Mouse (Mus musculus) left cerebral cortex, adult 9 months (tissue): ENCODE results near the gene Elmo2.

Experiments used
- DNase-seq, 2 experiments: peaks; one replicate each; pipeline ENCODE4 v3.0.0; 2022; ENCODE audit warnings: low spot score in 2 of 2

Elmo2 gene

DNA sequence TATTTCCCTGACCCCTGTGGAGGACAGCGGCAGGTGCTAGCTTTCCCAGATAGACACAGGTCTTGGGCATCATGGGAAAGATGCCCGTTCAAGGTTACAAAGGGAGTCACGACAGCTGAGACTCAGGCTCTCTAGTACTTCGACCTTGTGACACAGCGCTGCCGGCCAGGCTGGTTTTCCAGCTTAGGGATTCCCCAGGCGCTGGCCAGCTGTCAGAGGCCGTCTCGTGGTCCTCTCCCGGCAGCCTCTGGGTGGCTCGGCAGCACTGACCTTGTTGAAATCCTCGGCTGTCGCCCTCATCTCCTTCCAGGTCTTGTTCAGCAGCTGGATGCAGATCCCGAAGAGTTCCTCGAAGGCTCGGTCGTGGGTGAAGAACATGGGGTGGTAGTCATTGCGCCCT lies 29.7 kb downstream of the Elmo2 start:
- no peak for DNase-seq

DNA sequence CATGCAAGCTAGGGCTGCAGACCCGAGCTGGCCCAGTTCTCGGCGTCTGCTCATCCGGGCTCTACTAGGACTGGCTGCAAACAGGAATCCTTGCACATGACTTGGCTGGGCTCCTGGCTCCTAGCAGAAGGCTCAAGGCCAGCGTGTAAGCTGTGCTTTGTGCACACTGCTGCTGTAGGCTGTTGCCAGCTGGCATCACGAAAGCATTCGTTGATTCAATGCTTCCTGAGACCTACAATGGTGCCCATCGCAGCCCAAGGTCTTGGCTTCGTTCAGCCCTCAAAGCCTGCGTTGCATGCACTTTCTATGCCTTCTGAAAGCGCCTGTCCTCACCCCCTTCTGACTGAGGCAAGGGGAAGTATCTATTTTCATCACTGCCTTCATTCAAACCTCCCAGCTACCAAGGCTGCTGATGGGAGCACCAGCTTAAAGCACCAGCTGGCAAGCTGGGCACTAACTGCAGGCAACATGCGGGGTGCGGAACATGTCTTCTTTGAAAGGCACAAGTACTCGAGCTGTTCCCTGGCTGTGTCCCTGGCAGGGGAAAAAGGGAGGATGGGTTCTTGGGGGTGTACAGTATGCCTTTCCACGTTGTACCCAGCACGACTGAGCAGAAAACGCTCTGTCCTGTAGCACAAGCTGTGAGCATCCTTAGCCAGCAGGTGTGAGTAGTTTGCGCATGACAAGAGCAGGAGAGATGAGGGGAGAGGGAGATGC lies 37.8 kb downstream of the Elmo2 start:
- DNase-seq: peak; percentile 80 to 91

DNA sequence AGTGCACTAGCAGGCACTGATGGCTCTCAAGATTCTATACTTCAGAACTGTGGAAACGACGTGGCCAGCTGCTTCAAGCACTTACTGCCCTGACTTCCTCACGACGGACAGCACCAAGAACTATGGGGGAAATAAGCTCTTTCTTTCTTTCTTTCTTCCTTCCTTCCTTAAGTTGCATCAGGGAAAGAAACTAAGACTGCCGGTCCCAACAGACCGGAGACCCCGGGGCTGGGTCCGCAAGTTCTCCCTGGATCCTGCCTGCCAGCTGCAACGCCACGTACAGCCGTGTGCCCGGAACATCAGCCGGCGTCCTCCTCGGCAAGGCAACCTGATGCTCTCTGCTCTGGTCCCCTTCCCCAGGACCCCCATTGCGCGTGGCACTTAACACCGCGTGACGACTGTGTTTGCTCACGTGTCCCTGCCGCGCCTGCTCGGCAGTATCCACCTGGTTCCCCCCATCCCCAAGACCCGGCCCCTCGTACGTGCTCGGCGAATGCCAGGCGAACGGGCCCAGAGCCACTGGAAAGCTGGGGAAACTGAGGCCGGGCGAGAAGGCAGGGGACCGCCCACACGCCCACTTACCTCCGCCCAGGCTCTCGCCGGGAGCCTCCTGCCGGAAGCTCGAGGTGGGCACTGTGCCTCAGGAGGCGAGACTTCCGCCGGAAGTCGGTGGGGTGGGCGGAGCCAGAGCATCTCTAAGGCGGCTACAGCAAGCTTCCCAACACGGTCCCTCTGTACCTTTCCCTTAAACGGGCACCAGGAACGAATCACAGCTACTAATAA lies 38.9 kb downstream of the Elmo2 start, which contains the start of gene Slc35c2:
Gene Slc35c2, minus strand, starts transcription at position 668 of the 783 bp plus-strand sequence.
- DNase-seq: peak; percentile 88 to 95

DNA sequence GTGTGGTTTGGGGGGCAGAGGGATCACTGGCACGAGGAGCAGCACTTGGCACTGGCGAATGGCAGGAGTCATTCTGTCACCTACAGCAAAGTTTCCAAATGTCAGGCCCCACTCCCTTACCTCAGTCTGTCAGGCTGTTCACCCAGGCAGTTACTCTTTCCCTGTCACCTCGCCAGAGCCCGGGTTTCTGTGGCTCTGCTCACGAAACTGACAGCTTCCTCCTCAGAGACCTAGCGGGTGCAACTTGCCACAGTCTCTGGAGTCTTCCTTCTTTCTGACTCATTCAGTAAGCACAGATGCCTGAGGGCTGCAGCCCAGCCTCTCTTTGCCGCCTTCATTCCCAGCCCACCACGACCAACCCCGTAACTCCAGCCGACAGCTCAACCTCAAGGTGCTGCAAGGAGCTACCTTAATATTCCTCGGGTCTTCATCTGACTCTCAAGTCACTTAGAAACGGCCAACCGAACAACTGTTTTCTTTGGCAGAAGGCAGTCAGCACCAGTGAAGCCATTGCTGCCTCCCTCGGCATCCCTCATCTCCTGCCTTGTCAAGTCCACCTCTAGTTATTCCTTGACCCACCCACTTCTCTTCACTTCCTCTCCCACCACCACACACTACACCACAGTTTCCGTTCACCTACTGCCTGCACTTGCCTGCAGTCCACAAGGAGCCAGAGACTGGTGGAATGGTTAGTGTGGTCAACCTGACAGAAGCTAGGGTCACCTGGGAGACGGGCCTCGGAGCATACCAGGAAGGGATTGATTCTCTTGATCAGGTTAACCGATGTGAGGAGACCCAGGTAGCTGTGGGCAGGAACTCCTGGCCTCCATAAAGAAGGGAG lies 39.7 kb downstream of the Elmo2 start:
- peak in 1 of 2 experiments; percentile 65 for DNase-seq

DNA sequence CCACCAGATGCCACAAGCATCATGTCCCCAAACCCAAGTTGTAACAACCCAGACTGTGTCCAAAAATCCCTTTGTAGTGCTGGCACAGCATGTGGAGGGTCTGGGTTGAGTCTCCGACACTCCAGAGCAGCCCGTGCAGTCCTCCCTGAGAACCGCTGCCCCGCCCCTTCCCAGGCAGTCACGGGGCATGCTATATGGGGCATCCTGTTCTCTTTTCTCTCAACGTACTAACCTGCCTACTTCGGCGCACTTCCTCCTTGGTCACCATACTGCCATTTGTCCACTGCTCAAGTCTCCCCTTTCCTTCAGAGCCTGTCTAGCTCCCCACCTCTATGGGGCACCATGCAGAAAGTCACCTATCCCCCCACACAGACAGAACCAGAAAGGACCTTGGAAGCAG lies 40.7 kb downstream of the Elmo2 start:
- no peak for DNase-seq

DNA sequence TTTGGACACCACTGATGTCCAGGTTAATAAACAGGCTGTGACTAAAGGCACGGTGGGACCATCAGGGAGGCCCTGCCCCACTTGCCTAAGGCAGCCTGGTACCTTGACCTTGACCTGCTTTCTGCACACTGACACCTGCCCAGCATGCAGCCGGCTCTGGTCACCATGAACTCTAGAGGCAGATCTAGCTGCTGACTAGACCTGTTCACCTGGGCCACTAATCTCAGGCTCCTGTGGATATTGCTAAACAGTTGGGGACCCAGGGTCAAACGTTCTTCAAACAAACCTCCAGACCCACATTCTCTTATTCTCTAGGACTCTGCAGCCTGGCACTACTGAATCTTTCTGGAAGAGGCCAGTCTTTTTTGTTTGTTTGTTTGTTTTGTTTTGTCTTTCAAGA lies 41.2 kb downstream of the Elmo2 start:
- no peak for DNase-seq

DNA sequence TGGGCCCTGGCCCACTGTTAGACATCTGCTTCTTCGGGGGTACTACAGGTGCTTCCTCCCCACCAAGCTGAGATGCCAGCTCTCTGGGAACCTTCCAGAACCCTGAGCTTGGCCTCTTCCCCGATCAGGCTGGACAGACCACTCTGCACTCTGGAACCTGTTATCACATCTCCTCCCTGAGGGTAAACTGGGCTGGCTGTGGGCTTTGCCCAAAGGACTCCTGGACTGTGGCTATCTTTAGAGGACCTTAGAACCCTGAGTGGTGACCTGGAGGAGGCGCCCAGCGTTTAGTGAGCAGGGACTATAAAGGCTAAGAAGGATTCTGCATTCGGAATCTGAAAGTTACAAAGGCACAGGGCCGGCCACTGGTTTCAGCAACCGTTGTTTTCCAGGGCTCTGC lies 41.9 kb downstream of the Elmo2 start:
- no peak for DNase-seq

DNA sequence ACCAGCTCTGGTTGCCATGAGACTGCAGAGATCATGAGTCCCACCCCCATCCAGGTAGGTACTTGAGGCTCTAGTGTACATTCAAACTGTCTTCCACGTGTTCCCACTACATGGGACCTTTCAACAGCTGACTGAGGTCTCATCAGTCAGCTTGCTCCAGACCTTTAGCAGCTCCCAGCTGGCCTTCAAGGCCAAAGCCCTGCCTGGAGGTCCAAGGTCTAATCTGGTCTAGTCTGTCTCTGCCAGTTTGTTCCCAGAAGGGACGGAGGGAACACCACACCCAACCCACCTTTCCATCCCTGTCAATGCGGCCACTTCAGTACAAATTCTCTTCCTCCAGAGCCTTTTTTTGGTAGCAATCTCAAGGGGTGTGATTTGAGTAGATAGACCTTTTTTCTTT lies 42.6 kb downstream of the Elmo2 start:
- no peak for DNase-seq

DNA sequence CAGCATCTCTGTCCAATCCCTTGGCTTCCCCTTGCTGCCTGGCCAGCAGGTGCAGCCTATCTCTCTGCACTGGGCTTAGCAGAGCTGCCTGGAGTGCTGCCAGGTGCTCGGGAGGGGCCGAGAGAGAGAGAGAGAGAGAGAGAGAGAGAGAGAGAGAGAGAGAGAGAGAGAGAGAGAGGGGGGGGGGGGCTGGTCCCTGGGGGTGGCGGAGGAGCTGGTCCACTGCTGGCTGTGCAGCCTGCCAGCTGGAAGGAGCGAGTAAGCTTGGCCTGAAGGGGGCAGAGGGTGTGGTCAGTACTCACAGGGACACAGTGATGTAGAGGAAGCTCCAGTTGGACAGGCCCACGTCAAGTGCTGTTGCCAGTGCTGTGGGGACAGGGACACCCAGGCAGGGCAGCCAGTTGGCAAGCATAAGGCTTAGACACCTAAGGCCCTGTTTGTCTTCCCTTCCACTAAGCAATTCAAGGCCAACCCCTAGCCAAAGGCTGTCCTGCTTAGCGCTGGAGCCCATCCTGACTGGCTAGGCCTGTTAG lies 44.4 kb downstream of the Elmo2 start:
- no peak for DNase-seq

DNA sequence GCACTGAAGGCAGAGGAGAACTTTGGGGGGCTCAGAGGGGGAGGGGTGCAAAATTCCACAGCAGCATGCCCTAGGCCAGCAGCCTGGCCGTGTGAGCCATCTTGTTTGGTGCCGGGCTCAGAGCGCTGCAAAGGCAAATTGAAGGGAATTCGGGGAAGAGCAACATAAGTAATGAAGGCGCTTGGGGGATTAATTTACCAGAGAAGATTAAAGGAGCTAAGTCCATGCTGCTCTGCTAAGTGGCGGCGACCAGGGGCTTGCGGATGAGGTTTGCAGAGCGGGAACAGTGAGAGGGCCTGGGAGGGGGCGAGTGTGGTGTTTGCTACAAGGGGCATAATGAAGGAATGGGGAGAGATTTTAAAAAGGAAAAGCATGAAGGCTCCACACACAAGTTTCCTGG lies 46.9 kb downstream of the Elmo2 start:
- DNase-seq: no peak

DNA sequence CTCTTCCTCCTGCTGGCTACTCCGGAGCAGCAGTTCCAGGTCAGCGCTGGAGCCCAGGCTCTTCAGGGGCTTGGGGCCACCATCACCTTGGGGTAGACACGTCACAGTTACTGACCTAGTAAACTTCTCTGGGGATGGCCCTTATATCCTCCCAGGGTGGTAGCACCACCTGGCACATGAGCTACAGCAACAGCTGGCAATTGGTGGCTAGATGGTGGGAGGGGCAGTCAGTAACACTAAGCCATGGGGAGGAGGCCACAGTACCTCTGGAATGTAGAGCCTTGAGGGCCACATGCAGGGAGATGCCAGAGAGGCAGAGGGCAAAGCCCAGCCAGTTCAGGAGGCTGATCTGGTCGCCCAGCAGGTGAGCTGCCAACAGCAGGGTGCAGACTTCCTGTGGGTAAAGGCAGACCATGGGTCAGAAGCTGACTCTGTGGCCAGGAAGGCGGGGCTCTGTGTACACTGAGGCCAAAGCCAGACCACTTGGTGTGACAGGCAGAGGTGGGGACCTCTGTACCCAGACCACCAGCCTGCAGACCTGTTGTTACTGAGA lies 49.0 kb downstream of the Elmo2 start:
- no peak for DNase-seq

DNA sequence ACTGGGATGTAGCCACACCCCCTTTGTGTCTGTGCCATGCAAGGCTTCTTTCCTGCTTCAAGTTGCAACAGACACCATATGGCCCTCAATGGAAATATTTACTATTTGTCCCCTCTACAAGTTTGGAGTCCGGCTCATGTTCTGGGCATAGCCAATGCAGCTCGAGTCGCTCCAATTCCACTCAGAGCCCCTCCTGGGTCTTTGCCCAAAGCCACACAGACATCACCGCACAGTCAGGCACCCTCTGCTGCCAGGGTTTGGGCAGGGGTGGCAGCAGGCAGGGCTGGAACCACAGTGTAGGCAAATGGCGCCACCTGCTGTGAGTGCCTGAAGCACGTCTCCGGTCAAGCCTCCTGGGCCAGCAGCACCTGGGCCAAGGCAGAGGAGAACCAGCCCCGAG lies 50.5 kb downstream of the Elmo2 start:
- DNase-seq: peak in 1 of 2 experiments; percentile 74

DNA sequence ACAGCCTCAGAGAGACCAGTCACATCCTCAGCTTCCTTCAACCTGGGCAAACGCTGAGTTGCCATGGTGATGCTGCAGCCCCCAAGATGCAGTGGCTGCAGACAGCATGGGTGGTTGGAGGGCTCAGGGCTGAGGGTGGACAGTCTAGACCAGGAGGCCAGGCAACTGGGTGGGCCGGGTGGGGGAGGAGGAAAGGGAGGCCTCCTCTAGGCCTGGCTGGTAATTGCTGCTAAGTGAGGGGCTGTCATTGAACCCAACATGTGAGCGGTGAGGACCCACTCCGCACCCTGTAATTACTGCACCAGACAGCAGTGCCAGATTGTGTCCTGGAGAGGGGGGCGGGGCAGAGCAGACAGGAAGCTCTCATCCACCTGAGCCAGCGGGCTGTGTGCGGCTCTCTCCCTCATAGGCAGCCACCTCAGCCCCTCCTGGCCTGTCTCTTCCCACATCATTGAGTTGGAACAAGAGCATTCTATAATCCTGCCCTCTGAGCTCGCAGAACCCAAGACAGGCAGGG lies 51.1 kb downstream of the Elmo2 start:
- no peak for DNase-seq

DNA sequence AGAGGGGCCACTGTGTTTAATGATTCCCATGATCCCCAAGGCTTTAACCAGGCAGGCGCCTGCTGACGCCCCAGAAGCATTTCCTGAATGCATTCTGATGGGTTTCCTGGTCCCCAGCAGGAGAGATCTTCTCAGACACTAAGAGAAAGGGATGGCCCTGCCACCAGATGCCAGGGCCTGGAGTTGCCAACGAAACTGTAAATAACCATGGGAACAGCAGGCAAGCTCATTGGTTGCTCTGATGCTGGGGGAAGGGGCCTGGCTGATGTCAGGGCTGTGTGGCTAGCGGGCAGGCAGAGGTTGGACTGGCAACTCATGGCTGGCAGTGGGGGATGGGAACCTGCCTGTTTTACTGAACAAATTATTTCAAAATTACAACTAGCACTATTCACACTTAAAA lies 52.7 kb downstream of the Elmo2 start:
- DNase-seq: no peak

DNA sequence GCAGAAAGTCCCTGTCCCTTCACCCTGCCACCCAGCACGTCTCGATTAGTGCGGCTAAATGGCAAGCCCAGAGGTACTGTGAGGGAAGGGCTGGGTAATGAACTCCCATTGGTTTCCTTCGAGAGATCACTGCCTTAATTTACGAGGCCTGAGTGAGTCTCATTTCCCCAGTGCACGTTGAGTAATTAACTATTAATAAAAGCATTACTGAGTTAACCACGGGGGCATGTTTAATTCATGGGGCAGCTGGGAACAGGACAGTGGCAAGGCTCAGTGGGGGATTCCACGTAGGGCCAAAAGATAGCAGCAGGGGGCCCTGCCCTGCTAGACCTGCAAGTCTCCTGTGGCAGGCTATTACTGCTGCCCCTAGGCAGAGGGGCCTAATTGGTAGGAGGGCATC lies 55.0 kb downstream of the Elmo2 start:
- no peak for DNase-seq

DNA sequence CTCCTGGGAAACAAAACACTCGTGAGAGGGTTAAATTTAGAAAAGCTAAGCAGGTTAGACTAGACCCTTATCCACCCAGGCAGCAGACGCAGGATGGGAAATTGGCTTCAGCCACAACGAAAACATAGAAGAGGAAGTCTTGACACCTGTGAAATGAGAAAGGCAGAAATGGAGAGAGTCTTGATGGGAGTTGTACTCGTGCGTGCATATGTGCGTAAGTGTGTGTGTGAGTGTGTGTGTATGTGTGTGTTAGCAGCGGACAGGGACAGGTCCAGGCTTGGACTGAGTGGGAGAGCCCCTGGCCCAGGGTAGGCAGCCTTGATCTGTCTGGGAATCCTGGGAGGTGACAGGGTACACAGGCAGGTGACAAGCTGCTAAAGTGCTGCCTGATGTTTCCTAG lies 55.4 kb downstream of the Elmo2 start:
- no peak for DNase-seq

DNA sequence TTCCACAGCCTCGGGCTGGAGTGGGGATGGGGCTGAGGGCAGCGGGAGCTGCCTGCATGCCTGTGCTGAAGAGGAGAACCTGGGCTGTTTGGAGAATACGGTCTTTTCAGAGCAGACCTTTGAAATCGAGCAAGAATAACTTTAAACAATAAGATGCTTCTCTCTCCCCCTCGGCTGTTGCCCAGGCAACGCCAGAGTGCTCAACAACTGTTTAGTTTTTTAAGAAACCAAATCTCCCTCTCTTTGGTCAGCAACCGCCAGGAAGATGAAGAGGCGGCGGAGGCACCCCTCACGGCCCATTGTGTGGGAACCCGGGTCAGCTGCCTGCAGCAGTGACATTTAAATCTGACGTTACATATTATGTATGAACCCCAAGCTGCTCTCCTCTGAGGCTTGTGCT lies 59.5 kb downstream of the Elmo2 start:
- DNase-seq: peak in 1 of 2 experiments; percentile 39

DNA sequence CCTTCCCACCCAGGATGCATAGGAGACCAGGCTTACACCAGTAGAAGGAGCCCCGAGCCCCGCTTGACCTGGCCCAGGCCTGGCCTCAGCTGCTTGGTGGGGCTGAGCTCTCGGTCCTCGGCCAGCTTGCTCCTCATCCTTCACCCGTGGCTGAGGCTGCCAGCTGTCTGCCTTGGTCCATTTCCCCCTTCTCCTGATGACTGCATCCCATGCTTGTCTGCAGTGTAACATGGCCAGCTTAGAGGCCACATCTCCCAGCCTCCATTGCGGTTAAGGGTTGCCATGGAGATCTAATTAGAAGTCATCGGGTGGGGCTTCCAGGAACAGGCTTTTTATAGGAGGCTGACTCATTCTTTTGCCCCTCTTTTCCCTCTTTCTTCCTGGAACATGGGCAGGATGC lies 62.4 kb downstream of the Elmo2 start:
- DNase-seq: peak in 1 of 2 experiments; percentile 30

DNA sequence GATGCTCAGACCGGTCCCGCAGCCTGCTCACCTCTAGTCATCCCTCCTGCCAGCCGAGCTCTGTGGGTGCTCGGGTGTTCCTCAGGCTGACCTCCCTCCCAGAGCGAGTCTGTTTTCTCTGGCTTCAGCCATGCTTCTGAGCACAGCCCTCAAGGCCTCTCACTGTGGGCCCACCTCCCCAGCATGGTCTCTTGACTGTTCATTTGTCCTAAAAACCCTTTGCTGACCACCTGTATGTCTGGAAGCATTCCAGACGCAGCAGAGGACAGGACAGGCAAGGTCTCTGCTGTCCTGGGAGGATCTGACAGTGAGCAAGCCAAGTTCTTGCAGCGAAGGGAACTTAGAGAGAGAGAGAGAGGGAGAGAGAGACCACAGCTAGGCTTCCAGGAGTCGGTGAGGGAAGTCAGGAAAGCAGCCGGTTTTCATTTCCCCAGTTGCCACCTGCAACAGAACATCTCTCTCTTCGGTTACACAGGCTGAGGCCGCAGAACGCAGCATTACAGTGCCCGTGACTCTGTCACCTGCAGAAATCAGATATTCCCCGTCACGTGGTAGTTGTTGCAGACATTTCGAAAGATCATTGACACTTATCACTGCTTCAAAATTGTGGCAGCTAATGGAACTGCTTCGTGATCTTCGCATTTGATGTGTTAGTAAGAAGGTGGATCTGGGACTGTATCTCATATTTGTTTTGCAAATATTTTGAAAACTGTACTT lies 63.8 kb downstream of the Elmo2 start:
- DNase-seq: no peak

DNA sequence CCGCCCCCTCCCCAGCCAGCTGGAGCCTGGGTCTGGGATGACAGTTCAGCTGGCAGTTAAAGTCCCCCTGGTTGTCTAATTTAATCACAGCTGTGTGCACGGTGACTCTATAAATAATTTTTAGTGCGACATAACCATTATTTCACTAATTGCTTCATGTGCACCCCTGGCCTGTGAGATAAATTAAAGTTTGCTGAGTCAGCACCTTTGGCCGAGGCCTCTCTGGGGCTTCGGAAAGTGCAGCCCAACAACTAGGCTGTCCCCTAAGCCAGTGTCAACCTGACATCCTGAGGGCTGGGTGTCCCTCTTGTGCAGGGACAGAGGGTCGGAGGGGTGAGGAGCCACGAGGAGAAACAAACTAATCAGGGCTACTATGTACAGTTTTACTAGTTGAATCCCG lies 66.4 kb downstream of the Elmo2 start:
- no peak for DNase-seq

DNA sequence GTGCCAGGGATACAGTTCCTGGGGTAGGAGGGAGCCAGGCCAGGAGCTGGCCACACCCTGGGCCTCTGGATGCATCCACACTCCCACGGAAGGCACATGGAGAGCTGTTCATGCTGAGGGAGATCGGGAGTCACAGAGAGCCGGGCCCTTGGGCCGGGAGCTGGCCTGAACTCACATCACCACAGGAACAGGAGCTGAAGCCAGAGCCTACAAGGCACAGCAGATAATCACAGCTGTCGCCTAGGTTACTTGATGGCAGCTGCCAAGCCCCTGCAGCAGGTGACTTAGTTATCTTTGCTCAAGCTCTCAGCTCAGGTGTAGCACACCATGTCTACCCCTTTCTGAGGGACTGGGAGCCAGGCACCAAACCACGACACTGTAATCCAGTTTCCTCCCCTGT lies 68.0 kb downstream of the Elmo2 start:
- DNase-seq: no peak
